Mouse (Mus musculus): Measurements from ENCODE around the gene Cyp4a29. TPM values are rescaled to one million over a fixed set of nuclear protein-coding genes. Genes with fewer than 3 reads are reported as not detected.
"Not testable (repeated sequence)": the region's sequence is repeated elsewhere in the genome, so short reads cannot be mapped to it uniquely, and the experiment has no call there.

Gene Cyp4a29
- total RNA-seq (2022), result not detected

GRCm38 (mm10) chr4:115241784-115242183 is at the start of gene Cyp4a29:
Gene Cyp4a29, plus strand, starts transcription at chr4:115242084.
- DNase-seq (ENCODE audit: low spot score in 2 of 2), result no peak

- DNase-seq (ENCODE audit: low spot score in 2 of 2), result not testable (repeated sequence)
Measured at GRCm38 (mm10) chr4:115232901-115233300, 9.0 kb upstream of the Cyp4a29 start.

GRCm38 (mm10) chr4:115236462-115237096 is 5.3 kb upstream of the Cyp4a29 start:
- DNase-seq (ENCODE audit: low spot score in 2 of 2), result no peak

- DNase-seq (ENCODE audit: low spot score in 2 of 2), result not testable (repeated sequence)
Measured at GRCm38 (mm10) chr4:115264687-115265569, 23.0 kb downstream of the Cyp4a29 start.

GRCm38 (mm10) chr4:115278215-115278982 is 36.5 kb downstream of the Cyp4a29 start:
- DNase-seq (ENCODE audit: low spot score in 2 of 2), result not testable (repeated sequence)

GRCm38 (mm10) chr4:115280342-115280741 is 38.5 kb downstream of the Cyp4a29 start:
- no peak for DNase-seq (ENCODE audit: low spot score in 2 of 2)

GRCm38 (mm10) chr4:115280779-115281178 is 38.9 kb downstream of the Cyp4a29 start:
- DNase-seq (ENCODE audit: low spot score in 2 of 2), result not testable (repeated sequence)

- not testable (repeated sequence) for DNase-seq (ENCODE audit: low spot score in 2 of 2)
Measured at GRCm38 (mm10) chr4:115281231-115281767, 39.4 kb downstream of the Cyp4a29 start.

- DNase-seq (ENCODE audit: low spot score in 2 of 2), result not testable (repeated sequence)
Measured at GRCm38 (mm10) chr4:115298746-115299145, 56.9 kb downstream of the Cyp4a29 start, which contains the start of gene Cyp4a12a. Gene Cyp4a12a, plus strand, starts transcription at chr4:115299046.

Other genes starting within 250 kb of the Cyp4a29 start
- under 1 TPM in 2 of 4 experiments, not detected in 2; 0.10 to 0.18 TPM for gene Stil, start 241.9 kb upstream of the Cyp4a29 start, total RNA-seq (2022)
- gene Tal1, start 185.7 kb upstream of the Cyp4a29 start, total RNA-seq (2022), result under 1 TPM; 0.56 to 0.76 (median 0.60) TPM
- gene Pdzk1ip1, start 153.4 kb upstream of the Cyp4a29 start, total RNA-seq (2022), result not detected
- gene Cyp4x1, start 107.8 kb upstream of the Cyp4a29 start, total RNA-seq (2022), result not detected
- not detected for gene Cyp4a12a, start 57.0 kb downstream of the Cyp4a29 start, total RNA-seq (2022)
- not detected for gene Cyp4a12b, start 169.5 kb downstream of the Cyp4a29 start, total RNA-seq (2022)
- not detected for gene Cyp4a30b, start 210.5 kb downstream of the Cyp4a29 start, total RNA-seq (2022)